Mouse (Mus musculus) liver, embryonic 14.5 days (tissue): ENCODE results near the gene Erp29. TPM values are rescaled to one million over a fixed set of nuclear protein-coding genes. Genes with fewer than 3 reads are reported as not detected.
A peak's percentile ranks its signal among the peaks of the same experiment; 100 is the strongest.

Source experiments
- ATAC-seq: fragments of 200-750 bp; cut with Nextera tagmentation; 2 replicates; pipeline ENCODE4 v1.8.0; 2017; ENCODE audit warnings: moderate number of reproducible peaks, mild to moderate bottlenecking, moderate library complexity; ENCODE audit not compliant: insufficient read depth
- DNase-seq, 3 experiments: peaks; one replicate each; pipeline ENCODE4 v3.0.0-alpha.2; 2012 to 2013; ENCODE audit warnings: low read depth in 3 of 3, low spot score in 3 of 3
- H3K27ac ChIP-seq: fragments of 300-500 bp; sonication (generic); 2 replicates; pipeline ENCODE4 v1.5.1; 2014; ENCODE audit warnings: moderate library complexity, mild to moderate bottlenecking, control low read depth, inconsistent platforms
- H3K27me3 ChIP-seq: fragments of 300-500 bp; sonication (generic); 2 replicates; pipeline ENCODE4 v1.6.1; 2014; ENCODE audit warnings: mild to moderate bottlenecking, low read length, moderate library complexity; ENCODE audit not compliant: control insufficient read depth, insufficient read depth
- H3K36me3 ChIP-seq: fragments of 300-500 bp; sonication (generic); replicated peaks from 2 replicates; pipeline ENCODE4 v1.6.1; 2014; ENCODE audit warnings: low read depth; ENCODE audit not compliant: control insufficient read depth, insufficient read depth
- H3K4me1 ChIP-seq, 2 experiments: fragments of 200-500 bp in 1 of 2; fragments of 300-500 bp in 1 of 2; sonication (generic) in 1 of 2; replicated peaks; 2 replicates each; pipeline ENCODE4 v1.6.1; 2012 to 2014; ENCODE audit warnings: antibody characterized with exemption in 1 of 2, inconsistent platforms in 1 of 2, low read length in 1 of 2; ENCODE audit not compliant: control insufficient read depth in 2 of 2, insufficient read depth in 2 of 2
- H3K4me2 ChIP-seq: fragments of 300-500 bp; sonication (generic); 2 replicates; pipeline ENCODE4 v1.6.1; 2014; ENCODE audit warnings: low read depth, mild to moderate bottlenecking, control low read depth, moderate library complexity
- H3K4me3 ChIP-seq, 2 experiments: fragments of 200-500 bp in 1 of 2; fragments of 300-500 bp in 1 of 2; sonication (generic) in 1 of 2; 2 replicates each; pipeline ENCODE4 v1.5.1; 2012 to 2014; ENCODE audit warnings: low read depth in 2 of 2, low read length in 2 of 2, mild to moderate bottlenecking in 2 of 2, control low read depth in 1 of 2, inconsistent platforms in 1 of 2, moderate library complexity in 1 of 2; ENCODE audit not compliant: insufficient read depth in 1 of 2
- H3K9ac ChIP-seq: fragments of 300-500 bp; sonication (generic); replicated peaks from 2 replicates; pipeline ENCODE4 v1.6.1; 2014; ENCODE audit warnings: mild to moderate bottlenecking, control low read depth, moderate library complexity
- H3K9me3 ChIP-seq: fragments of 300-500 bp; sonication (generic); 2 replicates; pipeline ENCODE4 v1.6.1; 2016; ENCODE audit warnings: low read length, mixed read lengths; ENCODE audit not compliant: control insufficient read depth
- CTCF ChIP-seq: IDR thresholded peaks from 2 replicates; pipeline ENCODE4 v1.5.1; 2016; ENCODE audit warnings: antibody characterized with exemption, low read depth, control low read depth
- EP300 ChIP-seq: IDR thresholded peaks from 2 replicates; pipeline ENCODE4 v1.6.1; 2016; ENCODE audit warnings: antibody characterized with exemption, low read depth
- WGBS: fragments of 180-500 bp; shearing (Covaris S2); extraction: QIAGEN DNeasy Blood & Tissue Kit; methylation state at CpG from one replicate; pipeline ENCODE4 v1.1.7; 2014; ENCODE audit not compliant: insufficient replicate concordance; 5-methylcytosine and 5-hydroxymethylcytosine counted together
- polyA plus RNA-seq, 2 experiments: library from polyadenylated mRNA; depleted of rRNA in 1 of 2; stranded (reverse) in 1 of 2; unstranded in 1 of 2; fragments of >200 nt; fragmentation: Nextera tagmentation in 1 of 2; extraction: Ambion mirVana in 1 of 2; gene quantifications; 2 replicates each; pipeline versions ENCODE4 v1.2.1 to v1.2.3; 2012 to 2014

The Erp29 gene
- polyA plus RNA-seq, 2 experiments, result 63.7 to 74.9 TPM

- no peak overlapping the region for H3K4me3 ChIP-seq
- H3K9me3 ChIP-seq, result no peaks in the 10 kb centered on the region
- 72% methylated on average over 9 of the region's 9 CpGs for WGBS
- peak overlapping the region; percentile 91 for H3K9ac ChIP-seq
- DNase-seq, result no peak
- H3K36me3 ChIP-seq, result peaks cover 39% of the 10 kb centered on the region
- TF ChIP-seq EP300 (no peak), CTCF (no peak)
- peak overlapping the region; percentile 88 for H3K4me2 ChIP-seq
- ATAC-seq, result no peak
- H3K27ac ChIP-seq, result no peak overlapping the region
- H3K27me3 ChIP-seq, result no peaks in the 10 kb centered on the region
- H3K4me1 ChIP-seq, result peaks cover 8 to 15% of the 10 kb centered on the region in 2 experiments
These were observed 1.8 kb downstream of the Erp29 start for GRCm38 (mm10) chr5:121450476-121450875.

- Histone ChIP-seq H3K36me3 (peaks cover 44% of the 10 kb centered on the region), H3K4me1 (peaks cover 8 to 15% of the 10 kb centered on the region in 2 experiments), H3K27me3 (no peaks in the 10 kb centered on the region), H3K4me2 (no peak overlapping the region), H3K9me3 (no peaks in the 10 kb centered on the region), H3K9ac (no peak overlapping the region), H3K4me3 (no peak overlapping the region), H3K27ac (no peak overlapping the region)
- 41% methylated on average over 6 of the region's 6 CpGs for WGBS
- TF ChIP-seq CTCF (peak; percentile 67), EP300 (no peak)
- ATAC-seq (no peak), DNase-seq (peak; percentile 59 to 69 (median 60))
These were observed 2.3 kb downstream of the Erp29 start for GRCm38 (mm10) chr5:121449976-121450375.

DNA sequence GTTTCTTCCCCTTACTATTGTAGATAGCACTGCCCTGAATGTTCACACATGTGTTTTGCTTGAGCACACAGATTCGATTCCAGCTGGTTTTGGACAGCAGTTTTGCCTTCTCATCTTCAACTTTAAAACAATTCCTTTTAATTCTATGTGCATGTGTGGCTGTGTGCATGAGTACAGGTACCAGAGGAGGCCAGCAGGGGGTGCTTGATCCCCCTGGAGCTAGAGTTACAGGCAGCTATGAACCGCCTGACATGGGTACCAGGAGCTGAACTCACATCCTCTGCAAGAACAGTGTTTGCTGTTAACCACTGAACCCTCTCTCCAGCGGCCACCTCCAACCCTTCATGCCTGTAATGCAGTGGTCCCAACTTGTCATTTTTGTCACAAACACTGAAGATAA, 3.9 kb downstream of the Erp29 start:
- DNase-seq (no peak), ATAC-seq (no peak)
- Histone ChIP-seq H3K27ac (no peak overlapping the region), H3K36me3 (peaks cover 59% of the 10 kb centered on the region), H3K27me3 (no peaks in the 10 kb centered on the region), H3K4me1 (peaks cover 8 to 10% of the 10 kb centered on the region in 2 experiments), H3K4me2 (no peak overlapping the region), H3K4me3 (no peak overlapping the region), H3K9me3 (no peaks in the 10 kb centered on the region), H3K9ac (no peak overlapping the region)
- no peak for TF ChIP-seq EP300
- TF ChIP-seq CTCF, result peak; percentile 69
- WGBS, result 85% methylated on average over 3 of the region's 3 CpGs

DNA sequence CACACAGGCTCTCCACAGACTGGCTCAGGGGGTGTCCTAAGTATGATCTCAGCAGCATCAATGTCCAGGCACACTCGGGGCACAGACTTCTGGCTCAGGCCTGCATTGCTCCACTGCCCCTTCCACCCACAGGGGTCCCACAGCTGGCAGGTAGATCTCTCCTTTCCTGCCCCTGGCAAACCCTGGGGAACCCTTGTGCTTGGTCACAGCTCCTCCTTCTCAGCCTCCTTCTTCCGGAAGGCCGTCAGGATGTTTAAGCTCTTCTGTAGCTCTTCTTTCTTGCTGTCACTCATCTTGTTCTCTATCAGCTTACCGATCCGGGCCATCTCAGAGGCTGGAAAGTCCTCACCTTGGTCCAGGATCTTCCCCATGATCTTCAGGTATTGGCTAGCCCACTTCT, 7.4 kb downstream of the Erp29 start:
- Histone ChIP-seq H3K4me1 (no peaks in the 10 kb centered on the region), H3K4me2 (no peak overlapping the region), H3K27me3 (no peaks in the 10 kb centered on the region), H3K9ac (no peak overlapping the region), H3K4me3 (no peak overlapping the region), H3K27ac (no peak overlapping the region), H3K36me3 (peaks cover 86% of the 10 kb centered on the region), H3K9me3 (no peaks in the 10 kb centered on the region)
- TF ChIP-seq CTCF (no peak), EP300 (no peak)
- ATAC-seq (no peak), DNase-seq (no peak)
- WGBS, result 79% methylated on average over 5 of the region's 5 CpGs

GRCm38 (mm10) chr5:121443548-121443947, 8.8 kb downstream of the Erp29 start:
- Histone ChIP-seq H3K4me3 (no peak overlapping the region), H3K9me3 (no peaks in the 10 kb centered on the region), H3K27me3 (no peaks in the 10 kb centered on the region), H3K4me1 (no peaks in the 10 kb centered on the region), H3K4me2 (no peak overlapping the region), H3K27ac (no peak overlapping the region), H3K36me3 (peaks cover 90% of the 10 kb centered on the region), H3K9ac (no peak overlapping the region)
- DNase-seq, result peak; percentile 45 to 51 (median 45)
- ATAC-seq, result no peak
- TF ChIP-seq CTCF, result peak; percentile 65
- no peak for TF ChIP-seq EP300
- WGBS, result 70% methylated on average over 3 of the region's 3 CpGs
